Mouse (Mus musculus) ES-E14 (cell line): ENCODE results near the gene Zcchc7.

Experiments
- HCFC1 ChIP-seq: IDR thresholded peaks from 2 replicates; pipeline ENCODE4 v1.6.1; 2012; ENCODE audit warnings: low read length, inconsistent platforms, borderline replicate concordance; ENCODE audit not compliant: insufficient read depth
- ZC3H11A ChIP-seq: IDR thresholded peaks from 2 replicates; pipeline ENCODE4 v1.6.1; 2012; ENCODE audit warnings: low read depth, mild to moderate bottlenecking, inconsistent platforms, low read length, borderline replicate concordance

GRCm38 (mm10) chr4:44705967-44706366, 49.7 kb upstream of the Zcchc7 start:
- TF ChIP-seq ZC3H11A = no peak
- TF ChIP-seq HCFC1 = no peak
